Mouse (Mus musculus) small intestine, adult 2 months (tissue): ENCODE data around the gene Utrn.

Source experiments
- CTCF ChIP-seq: fragments of 200-500 bp; IDR thresholded peaks from 2 replicates; pipeline ENCODE4 v1.5.1; 2012; ENCODE audit warnings: low read depth, mild to moderate bottlenecking, control low read depth, inconsistent platforms, low read length, moderate library complexity, mixed read lengths; ENCODE audit not compliant: insufficient replicate concordance, insufficient read length; ENCODE audit errors: extremely low read depth
- POLR2A ChIP-seq: fragments of 200-500 bp; IDR thresholded peaks from 2 replicates; pipeline ENCODE4 v1.6.1; 2012; ENCODE audit warnings: low read depth, mild to moderate bottlenecking, control low read depth, inconsistent platforms, low read length, moderate library complexity

DNA sequence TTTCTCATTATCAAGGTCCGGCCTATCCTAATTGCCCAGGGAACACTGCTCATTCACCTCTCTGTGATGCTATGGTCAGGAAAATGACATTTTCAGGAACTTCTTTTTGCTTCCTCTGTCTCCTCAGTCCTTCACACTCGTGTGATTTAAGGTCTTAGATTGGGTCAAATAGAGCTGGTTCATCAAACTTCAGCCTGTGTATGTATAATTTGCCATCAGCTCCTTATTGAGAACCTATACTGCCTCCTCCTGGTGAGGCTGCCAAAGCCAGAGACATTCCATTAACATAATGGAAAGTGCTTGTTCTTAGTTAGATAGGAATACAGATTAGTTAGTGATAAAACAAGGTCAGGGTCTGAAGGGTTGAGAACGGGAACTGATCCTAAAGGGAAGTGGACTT lies 253.4 kb downstream of the Utrn start:
- TF ChIP-seq CTCF (no peak), POLR2A (no peak)
